Mouse (Mus musculus) midbrain, embryonic 10.5 days (tissue): Measurements from ENCODE around the gene Fam185a. TPM values are rescaled to one million over a fixed set of nuclear protein-coding genes. Genes with fewer than 3 reads are reported as not detected.

Source experiments
- DNase-seq: peaks from one replicate; pipeline ENCODE4 v3.0.0-alpha.2; 2017; ENCODE audit warnings: low spot score
- H3K27ac ChIP-seq: fragments of 300-500 bp; sonication (generic); replicated peaks from 2 replicates; pipeline ENCODE4 v1.5.1; 2016; ENCODE audit warnings: mild to moderate bottlenecking
- H3K27me3 ChIP-seq: fragments of 300-500 bp; sonication (generic); 2 replicates; pipeline ENCODE4 v1.6.1; 2016; ENCODE audit warnings: low read depth, mild to moderate bottlenecking; ENCODE audit not compliant: poor library complexity, severe bottlenecking
- H3K36me3 ChIP-seq: fragments of 300-500 bp; sonication (generic); 2 replicates; pipeline ENCODE4 v1.6.1; 2016; ENCODE audit warnings: mild to moderate bottlenecking, moderate library complexity
- H3K4me1 ChIP-seq: fragments of 300-500 bp; sonication (generic); 2 replicates; pipeline ENCODE4 v1.6.1; 2016
- H3K4me3 ChIP-seq: fragments of 300-500 bp; sonication (generic); 2 replicates; pipeline ENCODE4 v1.5.1; 2016; ENCODE audit warnings: mild to moderate bottlenecking, moderate library complexity
- H3K9me3 ChIP-seq: fragments of 300-500 bp; sonication (generic); replicated peaks from 2 replicates; pipeline ENCODE4 v1.6.1; 2016; ENCODE audit warnings: mild to moderate bottlenecking
- WGBS: fragments of 180-500 bp; shearing (Covaris S2); methylation state at CpG from one replicate; pipeline ENCODE4 v1.1.7; 2016; 5-methylcytosine and 5-hydroxymethylcytosine counted together
- polyA plus RNA-seq: library from polyadenylated mRNA; unstranded; fragments of >200 nt; fragmentation: Nextera tagmentation; extraction: Ambion mirVana; gene quantifications from 2 replicates; pipeline ENCODE4 v1.2.1, GENCODE M21; 2016

The Fam185a gene
- polyA plus RNA-seq, 1 experiment from 2014 or later = 5.8 TPM

- Histone ChIP-seq H3K27ac (no peak overlapping the region), H3K4me3 (no peak overlapping the region), H3K27me3 (no peaks in the 10 kb centered on the region), H3K36me3 (no peaks in the 10 kb centered on the region), H3K9me3 (peaks cover 6% of the 10 kb centered on the region; the same call in 1 of the 2 replicates), H3K4me1 (peaks cover 19% of the 10 kb centered on the region)
- DNase-seq = no peak
- WGBS = 92% methylated on average over 8 of the region's 8 CpGs
Measured at GRCm38 (mm10) chr5:21529110-21529720, 104.5 kb downstream of the Fam185a start.

Other genes starting within 250 kb of the Fam185a start
- 1.6 and 2.6 TPM in 2 replicates for gene Gsap, start 238.7 kb upstream of the Fam185a start, polyA plus RNA-seq
- gene Fgl2, start 52.3 kb upstream of the Fam185a start, polyA plus RNA-seq = 2.0 and 2.3 TPM in 2 replicates
- gene Ccdc146, start 281 bp upstream of the Fam185a start, polyA plus RNA-seq = 0.12 TPM in 1 of 2 replicates, not detected in the other
- gene Lrrc17, start 118.6 kb downstream of the Fam185a start, polyA plus RNA-seq = 5.6 and 10.6 TPM in 2 replicates
- gene Fbxl13, start 220.7 kb downstream of the Fam185a start, polyA plus RNA-seq = 0.15 and 0.48 TPM in 2 replicates
- gene Armc10, start 220.9 kb downstream of the Fam185a start, polyA plus RNA-seq = 66.9 and 74.4 TPM in 2 replicates